Mouse (Mus musculus) intestine, embryonic 14.5 days (tissue): ENCODE measurements around the gene Rgs7bp. TPM values are rescaled to one million over a fixed set of nuclear protein-coding genes. Genes with fewer than 3 reads are reported as not detected.

Experiments
- ATAC-seq: fragments of 200-750 bp; cut with Nextera tagmentation; replicated peaks from 2 replicates; pipeline ENCODE4 v1.8.0; 2017; ENCODE audit warnings: low read depth, moderate number of reproducible peaks, moderate TSS enrichment, moderate library complexity; ENCODE audit not compliant: low FRiP score, low TSS enrichment
- DNase-seq: peaks from one replicate; pipeline ENCODE4 v3.0.0-alpha.2; 2018; ENCODE audit warnings: low spot score
- H3K27ac ChIP-seq: fragments of 300-500 bp; sonication (generic); 2 replicates; pipeline ENCODE4 v1.5.1; 2014; ENCODE audit warnings: low read depth, mild to moderate bottlenecking, control low read depth
- H3K27me3 ChIP-seq: fragments of 300-500 bp; sonication (generic); replicated peaks from 2 replicates; pipeline ENCODE4 v1.6.1; 2014; ENCODE audit warnings: low read length, control low read depth; ENCODE audit not compliant: control insufficient read depth, insufficient read depth
- H3K36me3 ChIP-seq: fragments of 300-500 bp; sonication (generic); 2 replicates; pipeline ENCODE4 v1.6.1; 2014; ENCODE audit warnings: low read length, control low read depth; ENCODE audit not compliant: control insufficient read depth, insufficient read depth
- H3K4me1 ChIP-seq: fragments of 300-500 bp; sonication (generic); replicated peaks from 2 replicates; pipeline ENCODE4 v1.6.1; 2014; ENCODE audit warnings: low read length, control low read depth, mixed read lengths; ENCODE audit not compliant: control insufficient read depth, insufficient read depth
- H3K4me2 ChIP-seq: fragments of 300-500 bp; sonication (generic); 2 replicates; pipeline ENCODE4 v1.6.1; 2014; ENCODE audit warnings: low read length
- H3K4me3 ChIP-seq: fragments of 300-500 bp; sonication (generic); 2 replicates; pipeline ENCODE4 v1.5.1; 2014; ENCODE audit warnings: low read depth, low read length, control low read depth, mixed read lengths
- H3K9ac ChIP-seq: fragments of 300-500 bp; sonication (generic); 2 replicates; pipeline ENCODE4 v1.6.1; 2014; ENCODE audit warnings: mild to moderate bottlenecking, low read length
- H3K9me3 ChIP-seq: fragments of 300-500 bp; sonication (generic); 2 replicates; pipeline ENCODE4 v1.6.1; 2016; ENCODE audit warnings: low read length, control low read depth; ENCODE audit not compliant: control insufficient read depth
- WGBS: fragments of 180-500 bp; shearing (Covaris S2); extraction: QIAGEN DNeasy Blood & Tissue Kit; methylation state at CpG from one replicate; pipeline ENCODE4 v1.1.7; 2014; 5-methylcytosine and 5-hydroxymethylcytosine counted together
- polyA plus RNA-seq: library from polyadenylated mRNA; unstranded; fragments of >200 nt; fragmentation: Nextera tagmentation; extraction: Ambion mirVana; gene quantifications from 2 replicates; pipeline ENCODE4 v1.2.1, GENCODE M21; 2014

Rgs7bp gene
- polyA plus RNA-seq, 1 experiment from 2014 or later: 2.7 TPM

DNA sequence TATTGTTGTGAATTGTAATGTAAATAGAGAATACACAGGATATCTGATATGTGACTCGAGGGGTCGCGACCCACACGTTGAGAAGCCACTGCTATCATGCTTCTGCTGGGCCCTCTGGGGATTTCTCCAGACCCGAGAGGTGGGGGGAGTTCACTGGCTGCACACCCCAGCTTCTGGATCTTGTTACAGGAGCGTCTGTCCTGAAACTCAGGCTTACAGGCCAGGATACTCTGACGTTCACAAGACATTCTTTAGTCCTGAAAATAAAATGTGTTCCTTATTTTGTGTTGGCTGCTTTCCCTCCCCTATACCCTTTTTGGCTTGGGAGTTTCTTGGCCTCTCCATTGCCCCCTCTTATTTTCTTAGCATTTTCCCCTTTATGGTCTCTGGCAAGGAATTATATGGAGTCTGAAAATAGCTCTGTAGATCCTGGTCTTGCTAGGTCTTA lies 65.9 kb downstream of the Rgs7bp start:
- no peak for DNase-seq
- Histone ChIP-seq H3K27ac (no peak overlapping the region), H3K27me3 (no peaks in the 10 kb centered on the region), H3K4me2 (no peak overlapping the region), H3K9me3 (no peaks in the 10 kb centered on the region), H3K4me1 (0 out of 2 replicates have a peak, but pooled peaks cover 3% of the 10 kb centered on the region), H3K9ac (no peak overlapping the region), H3K36me3 (no peaks in the 10 kb centered on the region), H3K4me3 (no peak overlapping the region)
- WGBS: 60% methylated on average over 7 of the region's 7 CpGs
- ATAC-seq: no peak

DNA sequence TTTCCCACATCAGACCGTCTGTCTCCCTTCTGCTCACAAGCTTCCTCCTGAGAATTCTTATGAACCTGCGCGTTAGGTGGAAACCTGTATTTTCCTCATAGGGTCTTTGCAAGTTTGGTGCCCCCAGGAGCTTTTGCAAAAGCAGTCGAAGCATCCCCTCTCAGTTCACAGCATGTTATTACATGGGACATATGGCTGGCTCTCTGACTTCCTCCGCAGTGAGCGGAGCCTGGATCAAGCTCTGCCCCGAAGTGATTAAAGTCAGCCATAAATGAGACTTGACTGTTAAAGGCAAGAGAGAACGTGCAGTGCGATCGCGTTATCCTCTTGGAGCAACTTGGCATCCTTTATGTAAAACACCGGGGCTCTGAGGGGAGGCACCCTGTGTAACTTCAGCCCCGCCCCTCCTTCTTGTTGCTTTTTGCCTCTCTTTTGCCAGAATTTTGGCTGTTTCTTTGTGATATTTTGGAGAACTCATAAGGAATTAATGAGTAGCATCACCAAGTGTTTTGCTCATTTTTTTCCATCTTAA lies 66.7 kb downstream of the Rgs7bp start:
- Histone ChIP-seq H3K4me1 (0 out of 2 replicates have a peak, but pooled peaks cover 3% of the 10 kb centered on the region), H3K27me3 (no peaks in the 10 kb centered on the region), H3K4me2 (no peak overlapping the region), H3K4me3 (no peak overlapping the region), H3K9ac (no peak overlapping the region), H3K27ac (no peak overlapping the region), H3K9me3 (no peaks in the 10 kb centered on the region), H3K36me3 (no peaks in the 10 kb centered on the region)
- ATAC-seq: no peak
- WGBS: 84% methylated on average over 13 of the region's 13 CpGs
- no peak for DNase-seq

GRCm38 (mm10) chr13:104985691-104986090 lies 69.0 kb downstream of the Rgs7bp start:
- Histone ChIP-seq H3K27ac (no peak overlapping the region), H3K4me3 (no peak overlapping the region), H3K9me3 (no peaks in the 10 kb centered on the region), H3K36me3 (no peaks in the 10 kb centered on the region), H3K27me3 (no peaks in the 10 kb centered on the region), H3K9ac (no peak overlapping the region), H3K4me1 (0 out of 2 replicates have a peak, but pooled peaks cover 3% of the 10 kb centered on the region), H3K4me2 (no peak overlapping the region)
- no peak for DNase-seq
- no peak for ATAC-seq
- whole genome bisulfite sequencing: 84% methylated on average over 4 of the region's 4 CpGs

- Histone ChIP-seq H3K27ac (no peak overlapping the region), H3K36me3 (no peaks in the 10 kb centered on the region), H3K27me3 (no peaks in the 10 kb centered on the region), H3K4me1 (0 out of 2 replicates have a peak, but pooled peaks cover 3% of the 10 kb centered on the region), H3K9me3 (no peaks in the 10 kb centered on the region), H3K9ac (no peak overlapping the region), H3K4me2 (no peak overlapping the region), H3K4me3 (no peak overlapping the region)
- ATAC-seq (no peak), DNase-seq (no peak)
- 77% methylated on average over 5 of the region's 5 CpGs for whole genome bisulfite sequencing
Measured at GRCm38 (mm10) chr13:104983989-104984388, 70.7 kb downstream of the Rgs7bp start.

DNA sequence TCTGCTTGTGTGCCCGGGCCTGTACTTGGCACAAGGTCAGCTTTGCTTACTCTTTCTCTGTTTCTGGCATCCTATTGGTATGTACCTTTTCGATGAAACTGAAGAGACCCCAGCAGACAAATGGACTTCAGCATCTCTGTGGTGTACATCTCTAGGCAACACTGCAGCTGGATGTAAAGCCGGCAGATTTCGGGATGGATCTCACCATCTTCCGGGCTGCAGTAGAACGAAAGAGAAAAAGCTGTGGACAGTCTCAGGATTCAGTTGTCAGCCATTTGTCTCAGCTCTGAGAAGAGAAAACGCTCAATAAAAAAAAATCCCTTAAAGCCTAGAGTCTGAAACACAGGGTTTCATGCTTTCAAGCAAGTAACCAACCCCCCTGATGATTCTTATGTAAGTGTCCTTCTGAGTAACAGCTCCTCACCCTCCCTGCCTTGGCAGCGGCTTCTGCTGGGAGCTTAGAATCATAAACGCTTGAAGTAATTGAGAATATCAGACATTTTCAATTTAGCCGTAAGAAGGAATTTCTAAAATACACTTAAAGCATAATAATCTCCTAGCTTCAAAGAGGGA lies 71.9 kb downstream of the Rgs7bp start:
- H3K4me2 ChIP-seq: no peak overlapping the region
- H3K4me3 ChIP-seq: no peak overlapping the region
- no peaks in the 10 kb centered on the region for H3K27me3 ChIP-seq
- WGBS: 85% methylated on average over 10 of the region's 10 CpGs
- no peak for ATAC-seq
- no peaks in the 10 kb centered on the region for H3K4me1 ChIP-seq
- no peaks in the 10 kb centered on the region for H3K36me3 ChIP-seq
- no peaks in the 10 kb centered on the region for H3K9me3 ChIP-seq
- H3K27ac ChIP-seq: no peak overlapping the region
- no peak overlapping the region for H3K9ac ChIP-seq
- no peak for DNase-seq

DNA sequence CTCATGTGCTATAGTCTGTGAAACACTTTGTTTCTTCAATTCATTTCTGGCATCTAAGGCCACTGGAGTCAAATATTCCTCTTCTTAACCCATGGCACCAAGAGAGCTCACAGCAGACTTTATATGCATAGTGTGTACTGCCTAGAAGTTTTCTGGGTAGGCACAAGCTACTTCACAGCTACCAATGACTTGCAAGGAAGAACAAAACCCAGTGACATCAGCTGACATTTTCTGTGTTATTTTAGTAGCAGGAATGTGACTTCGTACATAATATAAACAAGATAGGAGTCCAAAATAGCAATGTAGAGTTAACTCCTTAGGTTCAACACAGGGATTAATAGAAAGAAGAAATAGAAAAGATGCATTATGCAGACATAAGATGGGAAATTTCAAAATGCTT lies 76.6 kb downstream of the Rgs7bp start:
- WGBS: 22% methylated on average over 1 of the region's 1 CpGs
- no peaks in the 10 kb centered on the region for H3K27me3 ChIP-seq
- ATAC-seq (no peak), DNase-seq (no peak)
- no peaks in the 10 kb centered on the region for H3K9me3 ChIP-seq
- H3K4me3 ChIP-seq: no peak overlapping the region
- no peak overlapping the region for H3K4me2 ChIP-seq
- no peak overlapping the region for H3K9ac ChIP-seq
- no peak overlapping the region for H3K27ac ChIP-seq
- H3K4me1 ChIP-seq: no peaks in the 10 kb centered on the region
- no peaks in the 10 kb centered on the region for H3K36me3 ChIP-seq

DNA sequence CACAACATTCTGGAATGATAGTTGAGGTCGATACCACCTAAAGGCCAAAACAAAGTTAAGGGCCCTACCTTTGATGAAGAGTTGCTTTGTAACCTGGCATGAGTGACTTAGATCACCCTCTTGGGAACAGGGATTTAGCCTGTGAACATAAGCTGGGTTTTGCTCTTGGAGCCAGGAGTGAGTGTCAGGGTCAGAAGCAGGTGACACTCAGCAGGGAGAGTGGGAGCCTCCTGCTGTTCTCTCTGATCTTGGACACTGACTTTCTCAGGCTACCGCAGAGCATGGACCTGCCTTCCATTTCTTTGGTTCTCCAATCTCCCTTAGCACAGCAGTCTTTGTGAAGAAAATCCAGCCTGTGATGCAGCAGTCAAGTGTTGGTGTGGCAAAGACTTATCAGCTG lies 87.2 kb downstream of the Rgs7bp start:
- no peak overlapping the region for H3K4me3 ChIP-seq
- no peak overlapping the region for H3K4me2 ChIP-seq
- ATAC-seq (no peak), DNase-seq (no peak)
- WGBS: 56% methylated on average over 2 of the region's 2 CpGs
- H3K27ac ChIP-seq: no peak overlapping the region
- no peaks in the 10 kb centered on the region; the same call in 1 of the 2 replicates for H3K4me1 ChIP-seq
- H3K9me3 ChIP-seq: no peaks in the 10 kb centered on the region
- H3K27me3 ChIP-seq: no peaks in the 10 kb centered on the region
- H3K36me3 ChIP-seq: no peaks in the 10 kb centered on the region
- no peak overlapping the region for H3K9ac ChIP-seq

DNA sequence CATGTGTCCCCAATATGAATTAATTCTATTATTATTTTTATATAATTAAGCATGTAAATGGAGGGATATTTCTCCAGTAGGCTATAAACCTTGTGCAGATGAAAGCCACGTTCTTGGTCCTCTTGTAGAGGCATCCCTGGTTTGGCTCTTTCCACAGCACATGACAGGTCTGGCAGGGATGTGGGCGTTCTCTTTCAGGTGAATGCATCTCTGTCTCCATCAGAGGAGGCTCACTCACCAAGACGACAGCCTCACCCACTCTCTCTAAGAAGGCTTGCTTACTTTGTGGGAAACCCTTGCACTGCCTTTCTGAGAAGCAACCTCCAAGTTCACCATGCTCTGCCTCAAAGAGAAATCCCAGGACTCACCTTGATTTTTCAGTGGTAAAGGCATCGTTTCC lies 91.0 kb downstream of the Rgs7bp start:
- Histone ChIP-seq H3K36me3 (no peaks in the 10 kb centered on the region), H3K4me1 (peaks cover 8% of the 10 kb centered on the region), H3K9ac (no peak overlapping the region), H3K9me3 (no peaks in the 10 kb centered on the region), H3K27me3 (no peaks in the 10 kb centered on the region), H3K4me3 (no peak overlapping the region), H3K27ac (no peak overlapping the region), H3K4me2 (no peak overlapping the region)
- no peak for ATAC-seq
- WGBS: 75% methylated on average over 4 of the region's 4 CpGs
- DNase-seq: no peak
